Mouse (Mus musculus): Measurements from ENCODE around the gene Traf4. TPM values are rescaled to one million over a fixed set of nuclear protein-coding genes. Genes with fewer than 3 reads are reported as not detected.

Gene Traf4
- 10 to 100 TPM; 50.9 to 57.5 TPM for total RNA-seq (2023)

GRCm38 (mm10) chr11:78164924-78165760 is at the start of gene Traf4:
Traf4 (minus strand) TSS chr11:78165589.

GRCm38 (mm10) chr11:78193113-78193512 is 27.7 kb upstream of the Traf4 start, which contains the start of gene Proca1:
Proca1 (plus strand) TSS chr11:78193392.

GRCm38 (mm10) chr11:78188331-78189233 is 23.2 kb upstream of the Traf4 start, which contains the start of gene Rab34:
Rab34 (plus strand) TSS chr11:78188430.

GRCm38 (mm10) chr11:78182961-78183844 is 17.8 kb upstream of the Traf4 start, which contains the start of gene Rpl23a:
Rpl23a (minus strand) TSS chr11:78183584.

GRCm38 (mm10) chr11:78176402-78176862 is 11.0 kb upstream of the Traf4 start, which contains the start of the genes Nek8 and Tlcd1:
Nek8 (minus strand) TSS chr11:78176675.
Tlcd1 (plus strand) TSS chr11:78176711.

Other genes starting within 250 kb of the Traf4 start
- gene Sez6, start 234.8 kb downstream of the Traf4 start, total RNA-seq (2023), result not detected
- gene Phf12, start 182.8 kb downstream of the Traf4 start, total RNA-seq (2023), result 100 to 1,000 TPM; 152 to 154 TPM
- 1 to 10 TPM in 1 of 2 experiments, under 1 TPM in 1; 0.62 to 1.1 TPM for gene Dhrs13, start 133.3 kb downstream of the Traf4 start, total RNA-seq (2023)
- 10 to 100 TPM; 13.1 to 17.6 TPM for gene Flot2, start 127.7 kb downstream of the Traf4 start, total RNA-seq (2023)
- gene Eral1, start 85.2 kb downstream of the Traf4 start, total RNA-seq (2023), result 10 to 100 TPM; 25.1 to 36.1 TPM
- gene Fam222b, start 70.9 kb downstream of the Traf4 start, total RNA-seq (2023), result 10 to 100 TPM; 17.8 to 18.0 TPM
- 10 to 100 TPM; 18.8 to 31.9 TPM for gene Nek8, start 11.1 kb upstream of the Traf4 start, total RNA-seq (2023)
- gene Tlcd1, start 11.1 kb upstream of the Traf4 start, total RNA-seq (2023), result 1 to 10 TPM; 1.9 to 3.2 TPM
- 1,000 to 10,000 TPM; 2,438 to 2,493 TPM for gene Rpl23a, start 18.0 kb upstream of the Traf4 start, total RNA-seq (2023)
- not detected for gene Rab34, start 22.8 kb upstream of the Traf4 start, total RNA-seq (2023)
- gene Proca1, start 27.8 kb upstream of the Traf4 start, total RNA-seq (2023), result not detected
- 10 to 100 TPM; 61.6 to 62.6 TPM for gene Sdf2, start 80.2 kb upstream of the Traf4 start, total RNA-seq (2023)
- 10 to 100 TPM; 71.7 to 73.7 TPM for gene Supt6, start 80.4 kb upstream of the Traf4 start, total RNA-seq (2023)
- 100 to 1,000 TPM; 133 to 141 TPM for gene 2610507B11Rik, start 96.2 kb upstream of the Traf4 start, total RNA-seq (2023)
- gene BC030499, start 125.3 kb upstream of the Traf4 start, total RNA-seq (2023), result 1 to 10 TPM; 2.7 to 4.4 TPM
- 1 to 10 TPM; 2.3 to 3.7 TPM for gene Spag5, start 135.9 kb upstream of the Traf4 start, total RNA-seq (2023)
- gene Aldoc, start 157.4 kb upstream of the Traf4 start, total RNA-seq (2023), result 10 to 100 TPM; 45.7 to 48.3 TPM
- gene Pigs, start 162.8 kb upstream of the Traf4 start, total RNA-seq (2023), result 10 to 100 TPM; 58.7 to 61.3 TPM
- gene Unc119, start 177.9 kb upstream of the Traf4 start, total RNA-seq (2023), result 10 to 100 TPM; 58.2 to 68.7 TPM
- not detected for gene Foxn1, start 221.0 kb upstream of the Traf4 start, total RNA-seq (2023)